Mouse (Mus musculus) gastrocnemius, adult 2 months (tissue): ENCODE data around the gene Tmem56. TPM values are rescaled to one million over a fixed set of nuclear protein-coding genes. Genes with fewer than 3 reads are reported as not detected.

Experiments
- DNase-seq: peaks from one replicate; pipeline ENCODE4 v3.0.0; 2022
- H3K27ac ChIP-seq: fragments of 200-600 bp; 2 replicates; pipeline ENCODE4 v1.8.1; 2022; ENCODE audit warnings: mild to moderate bottlenecking
- H3K4me3 ChIP-seq: fragments of 200-600 bp; 2 replicates; pipeline ENCODE4 v1.8.1; 2022; ENCODE audit warnings: mild to moderate bottlenecking, moderate library complexity
- CTCF ChIP-seq: fragments of 200-600 bp; IDR thresholded peaks from 2 replicates; pipeline ENCODE4 v1.8.1; 2022; ENCODE audit warnings: antibody characterized with exemption, mild to moderate bottlenecking, moderate library complexity
- intact Hi-C: fragments of 180-260 bp; cut with DNase I; formaldehyde crosslinking; loops from one replicate; pipeline ENCODE4 v1.15.1; 2025
- total RNA-seq, 2 experiments: library from RNA; stranded (reverse); gene quantifications; 2 replicates each; pipeline ENCODE4 v1.2.3; 2021

Gene Tmem56
- total RNA-seq, 2 experiments from 2014 or later: 44.5 to 47.4 TPM

DNA sequence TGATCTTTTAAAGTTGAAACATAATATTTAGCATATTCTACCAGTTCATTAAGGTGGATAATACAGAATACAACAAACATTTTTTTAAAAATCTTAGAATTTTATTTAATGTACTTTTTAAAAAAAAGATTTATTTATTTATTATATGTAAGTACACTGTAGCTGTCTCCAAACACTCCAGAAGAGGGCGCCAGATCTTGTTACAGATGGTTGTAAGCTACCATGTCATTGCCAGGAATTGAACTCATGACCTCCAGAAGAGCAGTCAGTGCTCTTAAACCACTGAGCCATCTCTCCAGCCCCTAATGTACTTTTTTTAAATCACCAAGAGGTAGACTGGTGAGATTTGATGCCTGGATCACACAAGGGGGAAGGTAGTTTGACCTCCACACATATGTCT is 70.7 kb downstream of the Tmem56 start:
- TF ChIP-seq CTCF: peak; percentile 23; the same call in 1 of the 2 replicates

GRCm38 (mm10) chr3:121208994-121209393 is 73.9 kb downstream of the Tmem56 start:
- H3K4me3 ChIP-seq: no peak overlapping the region
- no peak for TF ChIP-seq CTCF
- no peak for DNase-seq
- no peak overlapping the region for H3K27ac ChIP-seq
- intact Hi-C loops: no loop called here

More for the DNA sequence above, 70.7 kb downstream of the Tmem56 start:
- DNase-seq: no peak
- Histone ChIP-seq H3K27ac (peak overlapping the region; percentile 54; the same call in 1 of the 2 replicates), H3K4me3 (no peak overlapping the region)
- intact Hi-C loops: no loop called here

DNA sequence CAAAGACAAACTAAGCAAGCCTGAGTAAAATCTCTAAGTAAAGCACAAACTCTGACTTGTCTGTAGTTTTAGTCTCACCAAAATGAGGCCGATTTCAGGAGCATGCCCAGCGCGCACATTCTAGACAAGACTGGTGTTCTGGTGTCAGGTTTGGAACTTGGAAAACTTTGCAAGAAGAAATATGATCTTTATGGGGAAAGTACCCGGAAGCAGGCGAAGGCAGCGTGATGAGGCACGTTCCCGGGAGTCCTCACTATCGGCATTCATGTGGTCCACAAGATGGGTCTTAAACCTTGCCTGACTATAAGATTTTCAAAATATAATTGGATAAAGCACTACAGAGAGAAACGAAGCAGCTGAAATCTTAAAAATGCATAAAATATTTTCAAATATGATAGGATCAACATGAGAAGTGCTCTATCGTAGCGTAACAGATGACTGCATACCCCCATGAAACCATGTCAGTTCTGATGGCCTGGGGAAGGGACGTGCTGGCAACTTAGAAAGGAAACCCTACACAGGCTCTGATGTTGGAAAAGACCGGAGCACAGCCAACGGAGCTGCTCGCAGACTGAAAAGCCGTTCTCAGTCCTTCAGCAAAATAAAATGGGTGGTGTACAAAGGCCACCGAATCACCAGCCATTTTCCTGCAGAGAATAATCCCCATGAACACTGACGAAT is 76.6 kb downstream of the Tmem56 start:
- peak; percentile 44 for DNase-seq
- intact Hi-C loops: no loop called here
- TF ChIP-seq CTCF: no peak
- Histone ChIP-seq H3K4me3 (peak overlapping the region; percentile 57), H3K27ac (peak overlapping the region; percentile 65)

- no peak for TF ChIP-seq CTCF
- H3K4me3 ChIP-seq: no peak overlapping the region
- H3K27ac ChIP-seq: no peak overlapping the region
- DNase-seq: no peak
- intact Hi-C loops: no loop called here
Measured at GRCm38 (mm10) chr3:121202638-121203037, 80.3 kb downstream of the Tmem56 start.

- intact Hi-C loops: no loop called here
- Histone ChIP-seq H3K4me3 (no peak overlapping the region), H3K27ac (no peak overlapping the region)
- TF ChIP-seq CTCF: no peak
- no peak for DNase-seq
Measured at GRCm38 (mm10) chr3:121201012-121201747, 81.7 kb downstream of the Tmem56 start.

- Histone ChIP-seq H3K4me3 (no peak overlapping the region), H3K27ac (no peak overlapping the region)
- DNase-seq: no peak
- TF ChIP-seq CTCF: no peak
- intact Hi-C loops: no loop called here
Measured at GRCm38 (mm10) chr3:121189199-121189598, 93.7 kb downstream of the Tmem56 start.

DNA sequence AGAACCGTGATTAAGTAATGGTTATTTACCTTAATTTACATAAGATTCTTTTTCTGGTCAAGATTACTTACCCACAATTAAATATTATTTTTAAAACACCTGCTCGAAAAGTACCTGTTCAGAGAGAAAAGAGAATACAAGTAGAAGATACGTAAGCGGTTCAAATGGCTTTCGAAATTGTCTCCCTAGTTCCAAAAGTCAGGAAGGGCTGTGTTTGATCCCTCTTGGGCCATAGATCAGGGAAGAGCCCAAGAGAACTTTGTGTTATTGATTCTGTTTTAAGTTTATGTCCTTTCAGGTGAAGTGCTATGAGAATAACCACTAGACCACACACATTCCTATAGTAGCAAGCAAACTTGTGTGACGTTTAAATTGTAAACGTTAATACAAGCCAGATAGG is 95.4 kb downstream of the Tmem56 start:
- no peak for TF ChIP-seq CTCF
- no peak overlapping the region for H3K4me3 ChIP-seq
- DNase-seq: no peak
- no peak overlapping the region for H3K27ac ChIP-seq
- intact Hi-C loops: no loop called here

DNA sequence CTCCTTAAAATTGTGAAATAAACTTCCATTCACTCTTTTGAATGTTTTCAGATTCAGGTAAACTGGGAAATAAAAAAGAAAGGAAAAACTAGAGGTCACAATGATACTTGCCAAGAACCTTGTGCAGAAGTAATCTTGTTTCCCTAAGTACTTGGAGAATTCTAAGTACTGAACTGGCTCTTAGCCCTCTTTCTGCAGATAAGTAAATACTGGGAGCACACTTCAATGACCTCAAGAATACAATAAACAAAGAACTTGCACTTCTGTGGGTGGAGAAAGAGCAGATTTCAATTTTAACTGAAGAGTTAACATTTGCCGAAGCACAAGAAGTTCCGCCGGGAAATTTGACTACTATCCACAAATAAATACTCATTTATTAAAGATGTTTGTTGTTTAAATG is 96.0 kb downstream of the Tmem56 start:
- no peak for DNase-seq
- TF ChIP-seq CTCF: no peak
- no peak overlapping the region for H3K4me3 ChIP-seq
- H3K27ac ChIP-seq: no peak overlapping the region
- intact Hi-C loops: no loop called here

GRCm38 (mm10) chr3:121185197-121185596 is 97.7 kb downstream of the Tmem56 start:
- intact Hi-C loops: no loop called here
- TF ChIP-seq CTCF: no peak
- DNase-seq: no peak
- H3K4me3 ChIP-seq: no peak overlapping the region
- no peak overlapping the region for H3K27ac ChIP-seq

DNA sequence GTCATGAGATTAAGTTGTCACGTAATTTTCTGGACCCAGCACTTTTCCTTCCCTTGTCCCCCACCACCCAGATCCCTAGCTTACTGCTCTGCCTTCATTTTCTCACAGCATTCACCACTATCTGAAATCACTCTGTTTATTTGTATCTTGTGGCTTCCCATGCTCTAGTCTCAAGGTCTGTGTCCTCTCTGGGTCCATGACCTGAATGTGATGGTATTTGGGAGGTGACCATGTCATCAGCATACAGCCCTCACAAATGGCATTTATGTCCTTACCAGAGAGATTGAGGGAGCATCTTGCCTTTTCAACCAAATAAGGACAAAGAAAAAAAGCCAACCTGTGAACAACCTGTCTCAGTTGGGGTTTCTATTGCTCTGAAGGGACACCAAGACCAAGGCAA is 106.9 kb downstream of the Tmem56 start:
- Histone ChIP-seq H3K27ac (no peak overlapping the region), H3K4me3 (no peak overlapping the region)
- intact Hi-C loops: no loop called here
- DNase-seq: no peak
- TF ChIP-seq CTCF: no peak

DNA sequence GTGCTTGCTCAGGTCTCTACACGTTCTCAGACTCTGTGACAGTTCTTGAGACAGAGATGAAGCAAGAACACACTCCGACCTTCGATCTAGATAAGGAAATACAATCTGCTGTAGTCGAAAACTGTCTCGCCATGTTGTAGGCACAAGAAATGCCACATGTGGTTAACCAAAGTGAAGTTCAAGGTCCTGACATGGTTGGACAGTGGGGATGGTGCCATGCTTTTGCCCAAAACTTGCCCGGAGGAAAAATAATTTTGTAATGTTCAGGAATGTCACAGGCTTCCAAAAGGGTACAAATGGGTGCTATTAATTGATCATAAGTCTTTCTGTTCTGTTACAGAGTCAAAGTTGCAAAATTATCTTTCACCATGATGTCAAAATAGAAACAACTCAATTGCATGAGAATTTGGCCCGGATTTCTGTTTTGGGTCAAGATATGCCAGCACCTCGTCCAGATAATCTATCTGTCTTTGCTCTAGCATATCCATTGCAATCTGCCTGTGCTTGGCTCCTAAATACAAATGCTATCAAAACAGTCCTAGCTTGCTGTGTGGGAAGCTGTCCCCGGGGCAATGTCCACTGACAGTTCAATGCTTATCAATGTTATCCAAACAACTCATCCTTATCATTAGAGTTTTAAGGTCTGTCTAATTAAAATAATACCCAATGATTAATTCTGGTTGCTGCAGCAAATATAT is 108.5 kb downstream of the Tmem56 start:
- intact Hi-C loops: loop anchor here (5.0 kb wide), 1 partner anchor 133 kb away; no protein-coding TSS in a partner anchor
- no peak for DNase-seq
- H3K27ac ChIP-seq: no peak overlapping the region
- no peak for TF ChIP-seq CTCF
- H3K4me3 ChIP-seq: no peak overlapping the region

GRCm38 (mm10) chr3:121172718-121173117 is 110.2 kb downstream of the Tmem56 start:
- no peak overlapping the region for H3K4me3 ChIP-seq
- H3K27ac ChIP-seq: no peak overlapping the region
- intact Hi-C loops: loop anchor here (5.0 kb wide), 1 partner anchor 135 kb away; no protein-coding TSS in a partner anchor
- no peak for TF ChIP-seq CTCF
- no peak for DNase-seq

- no peak for DNase-seq
- Histone ChIP-seq H3K27ac (peak overlapping the region; percentile 86), H3K4me3 (peak overlapping the region; percentile 90)
- TF ChIP-seq CTCF: no peak
- intact Hi-C loops: loop anchor here (2.0 to 5.0 kb wide), 4 partner anchors 91 to 329 kb away; no protein-coding TSS in a partner anchor
Measured at GRCm38 (mm10) chr3:121171872-121172265, 111.0 kb downstream of the Tmem56 start.
